Mouse (Mus musculus) urinary bladder, postnatal 4 days (tissue): ENCODE data around the gene Oog2.
"Not testable (repeated sequence)": the region's sequence is repeated elsewhere in the genome, so short reads cannot be mapped to it uniquely, and the experiment has no call there.

Experiments used
- DNase-seq, 2 experiments: peaks; one replicate each; pipeline ENCODE4 v3.0.0; 2021 to 2022; ENCODE audit warnings: low spot score in 2 of 2

Gene Oog2

DNA sequence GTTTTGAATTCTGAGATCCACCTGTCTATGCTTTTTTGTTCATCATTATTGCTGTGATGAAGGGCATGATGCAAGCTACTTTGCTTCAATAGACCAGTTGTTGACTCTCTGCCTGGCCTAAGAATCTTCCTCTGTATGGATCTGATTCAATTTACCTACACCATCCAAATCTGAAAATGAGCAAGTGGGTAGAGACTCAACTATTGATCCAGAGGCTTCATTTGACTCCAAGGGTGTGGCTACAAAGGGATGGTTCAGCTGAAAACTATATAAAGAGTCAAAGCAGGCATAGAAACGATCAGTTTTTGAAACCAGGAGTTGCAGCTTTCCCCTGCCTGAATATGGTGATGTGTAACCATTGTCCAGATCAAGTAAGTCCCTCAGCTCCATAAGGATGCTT, at the start of gene Oog2:
Gene Oog2 (plus strand): TSS at position 301 of the 400 bp plus-strand sequence.
- DNase-seq, result no peak

- DNase-seq, result no peak
Measured at GRCm38 (mm10) chr4:144162563-144162962, 28.0 kb upstream of the Oog2 start, which contains the start of gene Oog3. Gene Oog3 (minus strand): TSS chr4:144162663.

DNA sequence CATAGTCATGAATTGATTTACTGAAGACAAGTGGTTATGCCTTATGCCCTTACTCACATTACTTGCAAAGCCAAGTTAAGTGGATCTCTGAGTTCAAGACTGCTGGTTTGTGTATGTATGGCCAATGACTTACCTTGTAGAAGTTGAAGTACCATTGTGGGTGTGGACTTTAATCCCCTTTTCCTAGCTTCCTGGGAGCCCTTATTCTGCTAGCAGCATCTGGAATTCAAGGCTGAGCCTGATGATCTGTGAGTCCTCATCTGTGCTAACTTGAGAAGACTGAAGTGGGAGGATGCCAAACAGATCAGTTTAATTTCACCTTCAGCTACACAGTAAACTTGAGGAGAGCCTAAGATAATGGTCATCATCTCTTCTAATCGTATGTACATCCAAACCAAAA, 22.7 kb downstream of the Oog2 start, which contains the start of gene C87977:
Gene C87977 (minus strand): TSS at position 101 of the 400 bp plus-strand sequence.
- not testable (repeated sequence) for DNase-seq
